Mouse (Mus musculus): ENCODE results near the gene Ggt5.
"Not testable (repeated sequence)": the region's sequence is repeated elsewhere in the genome, so short reads cannot be mapped to it uniquely, and the experiment has no call there.

Ggt5 gene

GRCm38 (mm10) chr10:75589129-75589528 is at the start of gene Ggt5:
TSS of gene Ggt5 (plus strand) at chr10:75589340.
- no peak for DNase-seq (ENCODE audit: inconsistent age in 2 of 2, low spot score in 1 of 2)

- peak in 1 of 2 experiments; percentile 16 for DNase-seq (ENCODE audit: inconsistent age in 2 of 2, low spot score in 1 of 2)
These were observed 41.2 kb upstream of the Ggt5 start for GRCm38 (mm10) chr10:75547901-75548300.

GRCm38 (mm10) chr10:75548486-75548885 is 40.7 kb upstream of the Ggt5 start:
- DNase-seq (ENCODE audit: inconsistent age in 2 of 2, low spot score in 1 of 2): peak in 1 of 2 experiments; percentile 17

- no peak for DNase-seq (ENCODE audit: inconsistent age in 2 of 2, low spot score in 1 of 2)
These were observed 39.3 kb upstream of the Ggt5 start for GRCm38 (mm10) chr10:75549886-75550285.

- DNase-seq (ENCODE audit: inconsistent age in 2 of 2, low spot score in 1 of 2): no peak
These were observed 38.0 kb upstream of the Ggt5 start for GRCm38 (mm10) chr10:75551175-75551574.

DNA sequence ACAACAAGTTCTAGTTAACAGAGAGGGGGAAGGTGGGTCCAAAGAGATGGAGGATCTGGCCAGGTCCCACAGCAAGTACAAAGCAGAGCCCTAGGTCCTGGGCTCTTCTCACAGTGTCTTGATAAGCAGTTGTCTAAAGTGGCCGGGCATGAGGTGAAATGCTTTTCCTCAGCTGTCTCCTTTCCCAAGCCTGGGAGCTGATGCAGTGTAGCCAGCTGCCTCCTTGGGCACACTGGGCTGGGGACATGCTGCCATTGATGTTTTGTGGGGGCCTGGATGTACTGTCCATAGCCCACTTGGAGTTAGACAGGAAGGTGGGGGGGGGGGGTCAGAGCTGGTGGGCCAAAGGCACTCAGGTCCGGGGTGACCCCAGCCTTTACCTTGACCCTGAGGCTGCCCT is 37.0 kb upstream of the Ggt5 start:
- no peak for DNase-seq (ENCODE audit: inconsistent age in 2 of 2, low spot score in 1 of 2)

DNA sequence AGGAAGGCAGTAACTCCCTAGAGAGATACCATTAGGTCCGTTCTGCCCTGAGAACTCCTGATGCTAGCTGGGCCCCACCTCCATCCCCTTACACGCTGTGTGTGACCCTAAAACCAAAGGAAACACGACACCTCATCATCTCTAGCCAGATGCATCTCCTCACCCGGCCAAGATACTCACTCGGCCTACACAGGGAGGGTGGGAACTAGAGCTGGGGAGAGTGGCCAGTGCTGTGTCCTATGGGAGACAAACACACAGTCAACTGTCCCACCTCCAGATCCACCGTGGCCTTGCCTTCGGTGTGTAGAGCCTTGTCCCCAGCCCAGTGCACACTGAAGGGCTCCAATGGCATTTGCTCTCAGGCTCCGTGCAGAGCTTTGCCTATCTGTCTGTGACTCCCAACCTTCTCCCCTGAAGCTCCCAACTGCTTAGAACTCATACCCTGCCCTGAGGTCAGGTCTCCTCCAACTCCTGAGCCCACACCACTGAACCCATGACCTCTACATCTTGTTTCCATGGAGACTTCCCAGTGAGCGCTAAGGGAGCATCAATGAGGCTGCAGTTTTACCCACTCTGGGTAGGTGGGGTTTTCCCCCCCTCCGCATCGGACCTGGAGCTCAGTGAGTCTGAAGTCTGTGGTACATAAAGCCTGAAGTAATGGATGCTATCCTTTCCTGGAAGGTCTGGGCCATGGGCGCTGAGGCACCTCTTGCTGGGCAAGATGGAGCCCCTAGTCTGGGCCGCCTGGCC is 36.3 kb upstream of the Ggt5 start:
- no peak for DNase-seq (ENCODE audit: inconsistent age in 2 of 2, low spot score in 1 of 2)

DNA sequence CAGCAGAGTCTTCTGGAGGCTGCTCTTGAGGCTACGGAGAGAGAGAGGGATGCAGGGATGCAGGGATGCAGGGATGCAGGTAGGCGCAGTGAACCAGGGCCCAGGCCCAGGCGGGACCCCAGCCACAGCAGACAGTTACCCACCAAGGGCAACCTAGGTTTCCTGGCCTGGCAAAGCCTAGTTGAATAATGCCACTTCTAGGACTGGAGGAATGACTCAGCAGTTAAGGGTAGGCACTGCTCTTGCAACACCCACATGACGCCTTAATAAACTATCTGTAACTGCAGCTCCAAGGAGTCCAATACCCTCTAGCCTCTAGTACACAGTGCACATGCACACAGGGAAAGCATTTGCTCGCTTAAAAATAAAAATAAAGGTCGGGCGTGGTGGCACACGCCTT is 35.0 kb upstream of the Ggt5 start:
- peak in 1 of 2 experiments; percentile 61 for DNase-seq (ENCODE audit: inconsistent age in 2 of 2, low spot score in 1 of 2)

DNA sequence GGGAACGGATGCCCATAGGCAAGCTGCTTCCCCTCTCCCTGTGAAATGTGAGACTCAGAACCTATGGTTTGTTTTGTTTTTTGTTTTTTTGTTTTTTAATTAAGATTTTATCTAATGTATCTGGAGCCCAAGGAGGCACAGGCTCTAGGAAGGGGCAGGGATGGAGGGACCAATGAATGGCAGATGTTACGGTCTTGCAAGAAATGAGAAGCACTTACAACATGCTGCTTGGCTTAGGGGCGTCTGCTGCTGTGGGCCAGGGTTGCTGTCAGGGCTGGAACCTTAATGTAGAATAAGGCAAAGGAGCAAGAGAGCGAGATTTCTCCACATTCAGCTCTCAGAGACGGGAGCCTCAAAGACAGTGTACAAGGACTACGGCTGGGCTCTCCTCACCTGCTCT is 33.6 kb upstream of the Ggt5 start:
- DNase-seq (ENCODE audit: inconsistent age in 2 of 2, low spot score in 1 of 2): no peak

DNA sequence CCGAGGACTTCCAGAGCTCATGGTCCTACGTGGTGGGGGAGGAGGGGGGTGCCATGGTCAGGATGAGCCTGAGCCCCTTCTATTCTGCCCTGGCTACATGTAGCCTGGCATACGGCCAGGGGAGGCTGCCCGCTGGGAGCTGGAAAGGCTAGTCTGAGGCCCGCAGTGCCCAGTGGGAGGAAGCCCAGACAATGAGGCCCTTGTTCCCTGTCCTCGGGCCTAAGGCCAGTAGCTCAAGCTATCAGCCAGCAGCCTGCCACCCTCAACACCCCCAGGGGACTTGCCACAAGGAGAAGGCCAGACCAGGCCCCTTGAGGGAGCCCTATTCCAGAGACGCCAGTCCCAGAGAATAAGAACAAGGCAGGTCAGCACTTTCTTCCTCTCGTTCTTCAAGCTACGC is 33.1 kb upstream of the Ggt5 start:
- peak in 1 of 2 experiments; percentile 23 for DNase-seq (ENCODE audit: inconsistent age in 2 of 2, low spot score in 1 of 2)

GRCm38 (mm10) chr10:75558515-75558914 is 30.6 kb upstream of the Ggt5 start:
- DNase-seq (ENCODE audit: inconsistent age in 2 of 2, low spot score in 1 of 2): no peak

DNA sequence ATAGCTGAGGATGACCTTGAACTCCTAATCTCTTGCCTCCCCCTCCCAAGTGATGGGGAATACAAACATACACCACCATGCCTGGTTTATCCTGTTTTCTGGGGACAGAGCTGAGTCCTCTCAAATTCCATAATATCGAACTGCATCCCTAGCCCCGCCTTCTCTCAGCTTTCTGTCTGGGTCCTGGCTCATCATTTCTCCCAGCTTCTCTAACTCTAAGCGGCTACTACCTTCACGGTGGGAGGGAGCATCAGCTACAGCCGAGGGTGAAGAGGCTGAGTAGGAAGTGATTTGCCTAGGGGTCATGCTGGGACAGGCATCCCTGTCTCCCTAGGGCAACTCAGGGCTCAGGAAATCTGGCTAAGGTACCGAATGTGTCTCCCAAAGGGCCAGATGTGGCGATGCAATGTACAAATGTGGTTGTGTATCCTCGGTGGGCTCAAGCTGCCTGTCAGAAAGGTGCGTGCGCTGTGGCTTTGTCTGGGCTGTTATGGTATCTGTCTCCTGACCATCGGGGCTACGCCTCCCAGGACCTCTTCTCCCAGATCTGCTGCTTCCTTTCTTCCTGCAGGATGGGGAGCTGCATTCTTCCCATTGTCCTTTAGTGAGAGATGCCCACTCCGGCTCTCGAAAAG is 30.0 kb upstream of the Ggt5 start:
- DNase-seq (ENCODE audit: inconsistent age in 2 of 2, low spot score in 1 of 2): no peak

- DNase-seq (ENCODE audit: inconsistent age in 2 of 2, low spot score in 1 of 2): peak; percentile 47 to 83
These were observed 29.2 kb upstream of the Ggt5 start, which contains the start of gene Lrrc75b for GRCm38 (mm10) chr10:75559676-75560548. TSS of gene Lrrc75b (minus strand) at chr10:75560330.

GRCm38 (mm10) chr10:75560549-75560899 is 28.6 kb upstream of the Ggt5 start:
- DNase-seq (ENCODE audit: inconsistent age in 2 of 2, low spot score in 1 of 2): no peak

DNA sequence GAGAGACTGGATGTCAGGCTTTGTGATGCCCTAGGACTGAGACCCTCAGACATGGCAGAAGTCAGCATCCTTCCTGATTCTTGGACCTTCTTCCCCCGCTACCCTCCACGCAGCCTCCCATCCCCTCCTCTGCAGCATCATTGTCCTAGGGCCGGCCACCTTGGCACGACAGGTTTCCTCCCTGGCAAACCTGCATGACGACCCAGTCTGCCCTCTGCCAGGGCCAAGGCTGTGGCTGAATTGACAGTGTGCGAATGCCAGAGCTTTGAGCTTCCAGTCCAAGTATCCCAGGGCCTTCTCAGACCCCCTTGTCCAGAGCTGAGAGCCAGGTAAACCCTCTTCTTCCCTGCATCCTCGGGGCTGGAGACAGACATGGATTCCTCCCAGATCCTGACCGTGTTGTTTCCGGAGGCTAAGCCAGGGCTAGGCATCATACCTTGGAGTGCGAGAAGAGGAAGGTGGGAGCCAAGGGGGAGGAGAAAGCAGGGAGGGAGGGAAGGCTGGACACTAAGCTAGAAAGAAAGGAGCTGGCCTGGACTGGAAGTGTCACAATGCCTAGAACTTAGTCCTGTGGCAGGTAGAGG is 28.0 kb upstream of the Ggt5 start, which contains the start of gene Ggt1:
Gene Ggt1 (plus strand): TSS at position 534 of the 584 bp plus-strand sequence.
- DNase-seq (ENCODE audit: inconsistent age in 2 of 2, low spot score in 1 of 2): no peak

- no peak for DNase-seq (ENCODE audit: inconsistent age in 2 of 2, low spot score in 1 of 2)
These were observed 26.5 kb upstream of the Ggt5 start for GRCm38 (mm10) chr10:75562596-75562995.

GRCm38 (mm10) chr10:75564687-75565265 is 24.4 kb upstream of the Ggt5 start:
- no peak for DNase-seq (ENCODE audit: inconsistent age in 2 of 2, low spot score in 1 of 2)

DNA sequence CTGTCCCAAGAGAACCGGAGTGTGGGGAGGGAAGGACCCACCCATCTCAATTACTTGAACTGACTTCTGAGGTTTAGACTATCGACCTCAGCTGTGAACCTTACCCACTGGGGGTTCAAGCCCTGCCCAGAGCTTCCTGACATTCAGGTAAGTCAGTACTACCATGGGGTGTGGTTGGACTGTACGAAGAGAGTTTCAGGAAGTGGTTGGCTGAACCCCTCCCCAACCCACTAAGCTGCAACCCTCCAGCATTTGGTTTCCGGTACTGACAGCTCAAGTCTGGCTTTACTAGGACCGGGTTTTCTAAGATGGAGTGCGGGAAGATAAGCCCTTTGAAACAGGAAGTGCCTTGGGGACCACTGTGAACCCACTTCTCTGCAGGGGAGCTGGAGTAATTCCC is 23.7 kb upstream of the Ggt5 start:
- no peak for DNase-seq (ENCODE audit: inconsistent age in 2 of 2, low spot score in 1 of 2)

DNA sequence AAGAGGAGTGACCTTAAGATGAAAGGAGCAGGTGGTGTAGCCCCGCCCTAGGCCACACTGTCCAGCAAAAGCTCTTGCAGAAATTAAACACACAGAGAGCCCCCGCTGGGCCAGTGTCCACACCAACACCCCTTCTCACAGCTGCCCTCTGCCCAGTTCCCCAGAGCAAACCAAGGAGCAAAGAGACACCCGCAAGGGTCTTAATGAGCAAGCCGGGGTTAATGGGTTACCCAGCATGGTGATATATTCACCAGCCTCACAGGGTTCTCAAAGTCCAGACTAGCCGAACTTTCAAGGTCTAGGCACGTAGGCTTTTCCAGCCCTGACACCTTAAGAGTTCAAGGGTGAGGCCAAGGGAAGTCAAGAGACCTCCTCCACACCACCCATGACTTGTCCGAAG is 23.2 kb upstream of the Ggt5 start:
- DNase-seq (ENCODE audit: inconsistent age in 2 of 2, low spot score in 1 of 2): no peak

GRCm38 (mm10) chr10:75566321-75566720 is 22.8 kb upstream of the Ggt5 start:
- DNase-seq (ENCODE audit: inconsistent age in 2 of 2, low spot score in 1 of 2): no peak

- not testable (repeated sequence) for DNase-seq (ENCODE audit: inconsistent age in 2 of 2, low spot score in 1 of 2)
These were observed 22.4 kb upstream of the Ggt5 start for GRCm38 (mm10) chr10:75566765-75567164.
